In genomic region chr9:102518443-102518842, GRCm38 (mm10) we compare ENCODE assay signal across 21 mouse cellular contexts. TPM values are rescaled to one million over a fixed set of nuclear protein-coding genes. Genes with fewer than 3 reads are reported as not detected.
DNase-seq lines count a peak whose midpoint lies in the region; ATAC-seq lines count a peak whose summit lies in the region.
"Had no signal": no experiment of that assay in that cellular context is flagged by ENCODE, and none has a peak within 500 bp of the region (broad histone marks: within the 10 kb centered on the region; RNA-seq: fewer than 3 reads in every experiment).

No protein-coding gene starts in this region.

- no peaks in the 10 kb centered on the region for H3K27me3 ChIP-seq in midbrain, embryonic 14.5 days (ENCODE audit: control insufficient read depth, insufficient read depth, low read length)
- H3K27me3 ChIP-seq: embryonic facial prominence, embryonic 13.5 days; hindbrain, embryonic 12.5 days had no signal

- H3K4me1 ChIP-seq in midbrain, embryonic 14.5 days (ENCODE audit: control insufficient read depth, insufficient read depth, low read length), result no peaks in the 10 kb centered on the region
- H3K4me1 ChIP-seq: embryonic facial prominence, embryonic 13.5 days; heart, embryonic 13.5 days; hindbrain, embryonic 12.5 days had no signal

- WGBS in midbrain, embryonic 14.5 days, result 90% methylated on average over 9 of the region's 9 CpGs

- H3K27ac ChIP-seq in midbrain, embryonic 14.5 days (replicated peaks; ENCODE audit: low read depth, low read length), result no peak overlapping the region
- H3K27ac ChIP-seq: embryonic facial prominence, embryonic 13.5 days; heart, embryonic 13.5 days; hindbrain, embryonic 12.5 days; macrophage had no signal

- H3K36me3 ChIP-seq in midbrain, embryonic 14.5 days (ENCODE audit: control insufficient read depth, insufficient read depth, low read length), result no peaks in the 10 kb centered on the region
- H3K36me3 ChIP-seq: embryonic facial prominence, embryonic 13.5 days; G1E; hindbrain, embryonic 12.5 days had no signal

- no peak overlapping the region for H3K4me3 ChIP-seq in midbrain, embryonic 14.5 days (replicated peaks; ENCODE audit: low read depth, low read length)
- H3K4me3 ChIP-seq: embryonic facial prominence, embryonic 13.5 days; heart, embryonic 13.5 days; hindbrain, embryonic 12.5 days had no signal

- H3K9ac ChIP-seq in midbrain, embryonic 14.5 days (replicated peaks; ENCODE audit: low read length), result no peak overlapping the region
- H3K9ac ChIP-seq: embryonic facial prominence, embryonic 13.5 days; heart, embryonic 13.5 days; hindbrain, embryonic 12.5 days had no signal

- no peak overlapping the region for H3K4me2 ChIP-seq in midbrain, embryonic 14.5 days (ENCODE audit: low read length)
- H3K4me2 ChIP-seq: embryonic facial prominence, embryonic 13.5 days; heart, embryonic 13.5 days; hindbrain, embryonic 12.5 days; midbrain, embryonic 11.5 days had no signal

- no peak for ATAC-seq in midbrain, embryonic 14.5 days (ENCODE audit: low FRiP score, low TSS enrichment)
- no peak for ATAC-seq in CD4-positive, CD25-positive, alpha-beta regulatory T cell, adult 4 months

- H3K9me3 ChIP-seq in midbrain, embryonic 14.5 days (ENCODE audit: control insufficient read depth, low read length), result no peaks in the 10 kb centered on the region
- H3K9me3 ChIP-seq: embryonic facial prominence, embryonic 13.5 days; heart, embryonic 13.5 days; hindbrain, embryonic 12.5 days had no signal

- DNase-seq in brain, adult 2 months (ENCODE audit: low read depth, low spot score), result peak; percentile 83
- peak; percentile 70 for DNase-seq in cerebellum, adult 11-12 months
- DNase-seq in cerebellum, postnatal 25 days, result peak; percentile 89 to 93
- peak; percentile 62 for DNase-seq in heart, adult 8-10 months (ENCODE audit: low spot score)
- no peak for DNase-seq in midbrain, embryonic 14.5 days
- no peak for DNase-seq in ovary, postnatal 14 days (ENCODE audit: low spot score)
- DNase-seq in left cerebral cortex, adult 8-10 months (ENCODE audit: low spot score in 2 of 2), result no peak
- DNase-seq: adrenal gland, adult 2 months; kidney, adult 9 months; kidney, postnatal 36 days; lung, adult 2 months; retina, postnatal 1 day; thymus, adult 18-20 months had no signal

RNA-seq across cellular contexts. Expression of gene Ky, which starts 12.9 kb away (rescaled TPM):
- total RNA-seq in heart, adult 8-10 months (2022), result 10 to 100 TPM; 12.0 to 21.0 (median 17.8) TPM
- polyA plus RNA-seq in midbrain, embryonic 14.5 days (2014; fragmentation: Nextera tagmentation; extraction: Ambion mirVana), result 0.54 and 0.72 TPM in 2 replicates
- total RNA-seq in left cerebral cortex, adult 8-10 months (2022), result 1 to 10 TPM; 1.7 to 5.1 (median 2.1) TPM
- under 1 TPM; 0.31 to 0.46 TPM for polyA plus RNA-seq in CD4-positive, CD25-positive, alpha-beta regulatory T cell, adult 4 months (2017; shearing (Covaris generic))
- polyA plus RNA-seq: G1E; liver, adult 2 months; macrophage had no signal

Comparison
In these comparisons a context has a peak if more than half of its experiments do, and no peak if none do; other contexts are left out.
1. DNase-seq: peak in brain, adult 2 months (single experiment), cerebellum, adult 11-12 months (single experiment), cerebellum, postnatal 25 days (2 of 2) and heart, adult 8-10 months (single experiment); none in midbrain, embryonic 14.5 days (single experiment), ovary, postnatal 14 days (single experiment) and left cerebral cortex, adult 8-10 months (0 of 2).